Mouse (Mus musculus): ENCODE results near the gene Gm44579.

Gm44579 gene

DNA sequence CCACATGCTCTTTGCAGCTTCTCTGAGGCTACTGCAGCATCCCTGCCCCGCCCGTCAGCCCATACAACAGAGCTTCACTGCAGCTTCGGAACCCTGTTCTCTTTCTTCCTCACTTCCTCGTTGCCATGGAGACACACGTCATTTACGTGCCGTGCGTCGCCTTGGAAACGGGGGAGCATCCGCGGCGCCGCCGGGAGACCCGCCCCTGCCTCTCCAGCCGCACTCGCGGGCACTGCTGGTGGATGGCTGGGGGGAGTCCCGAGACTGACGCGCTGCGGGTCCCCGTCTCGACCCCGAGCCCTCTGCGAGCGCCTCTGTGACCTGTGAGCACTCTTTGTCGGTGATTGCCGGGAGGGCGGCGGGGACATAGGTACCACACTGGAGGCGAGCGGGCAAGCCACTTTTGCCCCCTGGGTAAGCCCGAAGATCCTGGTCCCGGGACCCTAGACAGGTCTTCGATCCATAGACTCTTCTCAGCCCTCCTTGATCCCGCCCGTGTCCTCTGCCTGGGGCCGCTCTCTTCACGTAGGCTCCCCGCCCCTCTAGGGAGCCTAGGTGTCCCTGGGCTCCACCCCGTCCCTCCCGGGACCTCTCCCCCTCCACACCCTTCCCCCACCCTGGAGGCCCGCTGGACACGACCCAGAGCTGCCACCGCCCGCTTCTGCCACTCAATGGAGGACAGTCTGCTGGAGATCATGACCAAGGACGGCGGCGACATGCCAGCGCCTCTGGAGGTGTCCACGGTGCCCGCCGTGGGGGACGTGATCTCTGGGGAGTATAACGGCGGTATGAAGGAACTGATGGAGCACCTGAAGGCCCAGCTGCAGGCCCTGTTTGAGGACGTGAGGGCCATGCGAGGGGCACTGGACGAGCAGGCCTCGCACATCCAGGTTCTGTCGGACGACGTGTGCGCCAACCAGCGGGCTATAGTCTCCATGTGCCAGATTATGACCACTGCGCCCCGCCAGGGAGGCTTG is 52.8 kb downstream of the Gm44579 start:
- peak; percentile 70 for DNase-seq (ENCODE audit: low spot score)

DNA sequence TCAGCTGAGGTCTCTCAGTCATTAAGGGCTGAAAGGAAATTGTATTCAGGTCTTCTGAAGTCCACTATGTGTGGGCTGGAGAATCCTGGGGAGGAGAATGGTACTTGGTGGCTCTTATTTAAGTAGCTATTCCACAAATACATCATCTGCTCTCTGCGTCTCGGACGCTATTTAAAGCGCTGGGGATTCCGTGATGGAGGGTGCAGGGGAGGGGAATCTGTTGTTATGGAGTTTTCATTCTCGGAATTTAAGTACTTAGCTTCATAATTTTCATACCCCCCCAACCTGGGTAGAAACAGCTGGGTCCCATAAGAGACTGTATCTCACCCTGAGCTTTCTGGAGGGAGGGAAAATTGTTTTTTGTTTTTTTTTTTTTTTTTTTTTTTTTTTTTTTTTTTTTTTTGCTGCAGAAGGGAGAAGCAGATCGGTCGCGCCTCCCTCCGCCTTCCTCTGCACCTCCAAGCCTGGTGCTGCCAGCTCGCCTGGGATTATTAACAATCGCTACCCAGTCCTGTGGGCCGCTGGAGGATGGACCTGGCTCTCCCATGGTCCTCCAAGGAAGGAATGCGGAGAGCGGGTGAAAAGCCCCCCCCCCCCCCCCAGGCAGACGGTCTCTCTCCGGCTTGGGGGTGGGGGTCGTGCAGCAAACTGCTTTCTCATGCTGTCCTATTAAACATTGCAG is 53.7 kb downstream of the Gm44579 start, which contains the start of gene Ccdc184:
Ccdc184 (plus strand) TSS at position 196 of the 682 bp plus-strand sequence.
- no peak for DNase-seq (ENCODE audit: low spot score)

DNA sequence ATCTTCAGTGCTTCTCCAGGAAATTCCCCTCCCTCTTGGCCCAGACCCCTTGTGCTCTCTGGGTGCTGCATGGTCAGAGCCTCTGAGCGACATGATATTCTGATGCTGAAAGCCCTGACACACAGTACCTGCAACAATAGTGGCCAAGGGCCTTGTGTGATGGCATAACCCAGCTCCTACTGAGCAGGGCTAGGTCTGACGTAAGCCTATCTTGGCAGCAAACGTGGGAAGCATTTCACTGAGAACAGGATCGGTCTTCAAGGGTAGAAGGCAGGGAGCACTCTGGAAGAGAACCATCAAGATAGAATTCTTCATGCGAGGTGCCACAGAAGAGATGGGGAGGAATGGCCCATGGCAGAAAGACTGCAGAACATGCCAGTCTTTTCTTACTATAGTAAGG is 55.3 kb downstream of the Gm44579 start, which contains the start of gene Asb8:
Asb8 (minus strand) TSS at position 101 of the 400 bp plus-strand sequence.
- DNase-seq (ENCODE audit: low spot score), result no peak

DNA sequence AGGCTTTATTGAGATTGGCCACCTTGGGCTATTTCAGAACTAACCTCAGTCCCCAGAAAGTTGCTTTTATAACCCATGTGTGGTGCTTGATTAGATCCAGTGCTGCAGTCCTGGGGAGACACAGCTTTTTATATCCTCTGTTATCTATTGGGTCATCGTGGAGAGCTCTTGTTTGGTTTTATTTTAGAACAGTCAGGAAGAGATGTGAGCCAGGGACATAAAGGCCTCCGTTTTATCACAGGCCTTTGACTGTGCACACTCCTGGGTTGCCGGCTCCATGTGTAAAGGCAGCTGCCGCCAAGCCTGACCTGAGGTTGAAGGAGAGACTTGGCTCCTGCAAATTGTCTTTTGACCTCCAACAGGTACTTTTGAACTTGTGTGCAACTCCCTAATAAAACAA is 58.2 kb downstream of the Gm44579 start:
- DNase-seq (ENCODE audit: low spot score), result no peak

DNA sequence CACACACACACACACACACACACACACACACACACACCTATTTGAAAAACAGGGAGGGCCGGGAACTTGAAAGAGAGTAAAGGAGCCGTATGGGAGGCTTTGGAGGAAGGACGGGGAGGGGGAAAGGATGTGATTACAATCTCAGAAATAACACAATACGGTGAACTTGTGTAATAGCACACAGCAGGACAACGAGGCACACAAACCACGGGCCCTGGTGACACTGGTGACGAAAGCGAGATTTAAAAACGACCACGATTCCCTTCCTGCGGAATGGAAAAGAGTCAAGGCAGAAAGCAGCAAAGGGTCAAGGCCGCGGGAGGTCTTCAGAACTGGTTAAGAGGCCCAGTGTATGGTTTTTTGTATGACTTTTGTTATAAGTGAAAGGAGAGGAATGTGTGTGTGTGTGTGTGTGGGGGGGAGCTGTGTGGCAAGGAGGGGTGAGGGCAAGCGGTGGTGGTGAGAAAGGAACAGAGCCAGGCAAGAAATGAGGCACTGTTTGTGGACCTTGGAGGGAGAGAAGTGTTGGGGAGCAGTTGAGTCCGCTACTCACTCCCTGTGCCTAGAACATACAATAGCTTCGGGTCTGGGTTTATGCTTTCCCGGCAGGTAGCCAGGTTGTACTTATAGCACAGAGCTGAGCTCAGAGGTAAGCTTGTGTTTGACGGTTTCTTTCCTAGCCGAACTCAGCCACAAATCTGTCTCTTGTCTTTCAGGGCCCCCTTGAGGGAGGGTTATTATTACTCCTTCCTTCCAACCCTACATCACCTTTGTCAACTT is 59.6 kb downstream of the Gm44579 start:
- DNase-seq (ENCODE audit: low spot score), result no peak

DNA sequence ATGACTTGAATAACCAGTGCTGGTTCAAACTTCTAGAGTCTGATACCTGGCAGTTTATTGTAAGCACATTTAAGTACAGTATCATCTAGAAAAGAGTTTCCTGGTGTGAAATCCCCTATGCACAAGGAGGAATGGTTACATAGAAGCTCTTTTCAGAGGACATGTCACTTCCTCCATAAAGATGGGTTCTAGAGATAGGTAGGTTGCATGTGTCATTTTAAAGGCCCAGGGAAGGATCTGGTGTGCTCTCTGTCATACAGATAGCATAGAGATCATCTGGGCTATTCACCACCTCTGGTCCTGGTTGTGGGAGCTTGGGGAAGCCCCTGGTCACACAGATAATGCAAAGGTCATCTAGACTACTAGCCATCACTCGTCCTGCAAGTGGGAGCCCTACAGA is 63.5 kb downstream of the Gm44579 start:
- no peak for DNase-seq (ENCODE audit: low spot score)

DNA sequence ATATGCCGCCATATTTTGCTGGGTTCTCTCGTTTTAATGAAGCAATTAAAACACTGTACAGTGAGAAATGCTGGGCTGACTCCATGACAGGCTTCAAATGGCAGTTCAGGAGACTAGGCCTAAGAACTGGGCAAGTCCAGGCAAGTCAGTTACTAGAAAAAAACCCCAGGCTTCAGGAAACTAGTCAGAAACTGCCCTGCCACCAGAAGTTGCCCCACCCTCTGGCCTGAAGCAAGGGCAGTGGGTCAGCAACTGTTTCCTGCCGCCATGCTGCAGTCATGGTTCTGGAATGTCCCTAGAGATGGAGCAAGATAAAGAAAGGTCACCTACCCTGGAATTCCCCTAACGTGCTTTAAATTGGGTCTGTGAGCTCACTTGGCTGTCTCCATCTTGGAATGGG is 64.8 kb downstream of the Gm44579 start:
- DNase-seq (ENCODE audit: low spot score), result peak; percentile 51

DNA sequence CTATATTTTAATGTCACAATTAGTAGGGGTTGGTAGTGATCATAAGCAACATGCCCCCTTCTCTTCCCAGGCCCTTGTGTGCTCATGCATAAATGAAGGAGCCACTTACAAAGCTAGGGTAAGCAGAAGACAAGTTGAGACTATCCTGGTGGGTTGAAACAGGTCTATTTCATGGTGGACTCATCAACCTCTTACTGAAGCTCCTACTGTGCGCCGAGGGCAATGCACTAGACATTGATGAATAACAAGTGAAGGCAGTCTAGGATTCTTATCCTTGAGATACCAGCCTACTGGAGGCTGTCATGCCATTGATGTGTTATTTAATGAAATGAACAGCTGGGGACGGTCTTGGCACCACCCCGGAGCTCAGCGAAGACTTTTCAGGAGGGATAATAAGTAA is 65.5 kb downstream of the Gm44579 start:
- DNase-seq (ENCODE audit: low spot score), result no peak

DNA sequence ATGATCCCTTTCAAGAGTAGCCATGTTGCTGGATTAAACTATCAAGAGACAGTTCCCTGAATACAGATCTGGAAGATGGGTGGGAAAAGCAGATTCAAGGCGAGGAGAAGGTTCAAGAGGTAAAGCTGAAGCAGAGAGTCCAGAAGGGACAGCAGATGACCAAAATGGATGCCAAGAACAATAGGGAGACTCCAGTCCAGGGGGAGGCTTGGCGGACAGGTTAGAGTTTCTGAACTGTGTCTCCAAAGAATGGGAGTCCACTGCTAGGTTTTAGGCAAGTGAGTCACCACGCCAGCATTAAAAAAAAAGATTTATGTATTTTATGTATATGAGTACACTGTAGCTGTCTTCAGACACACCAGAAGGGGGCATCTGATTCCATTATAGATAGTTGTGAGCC is 66.1 kb downstream of the Gm44579 start:
- DNase-seq (ENCODE audit: low spot score), result no peak

DNA sequence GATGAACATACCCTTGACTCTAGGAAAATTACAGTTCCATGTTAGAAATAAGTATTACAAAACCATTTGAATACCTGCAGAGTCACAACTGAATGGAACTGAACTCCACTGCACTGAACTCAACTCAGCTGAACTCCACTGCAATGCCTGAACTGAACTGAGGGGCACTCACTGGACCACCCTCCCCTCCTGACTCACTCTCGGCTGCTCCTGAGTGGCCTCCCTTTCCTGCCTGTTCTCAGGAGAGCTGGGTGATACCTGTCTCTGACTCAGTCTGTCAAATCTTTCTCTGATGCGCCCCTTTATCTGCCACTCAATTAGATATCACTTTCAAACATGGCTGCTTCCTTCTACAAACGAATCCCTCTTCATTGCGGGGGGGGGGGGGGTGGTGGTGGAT is 66.6 kb downstream of the Gm44579 start:
- DNase-seq (ENCODE audit: low spot score), result no peak

DNA sequence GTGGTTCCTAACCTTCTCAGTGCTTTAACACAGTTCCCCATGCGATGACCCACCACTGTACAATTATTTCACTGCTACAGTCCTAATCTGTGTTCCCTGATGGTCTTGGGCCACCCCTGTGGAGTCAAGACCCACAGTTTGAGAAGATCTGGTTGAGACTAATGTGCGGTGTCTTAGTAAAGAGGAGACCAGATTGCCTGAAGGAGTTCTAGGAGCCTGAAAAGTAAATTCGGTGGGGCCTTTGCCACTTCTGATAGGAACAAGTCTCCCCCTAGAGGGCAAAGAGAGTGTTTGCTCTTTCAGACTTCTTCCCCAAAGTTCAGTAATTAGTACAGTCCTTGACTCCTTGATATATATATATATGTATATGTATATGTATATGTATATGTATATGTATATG is 67.2 kb downstream of the Gm44579 start:
- peak; percentile 25 for DNase-seq (ENCODE audit: low spot score)

DNA sequence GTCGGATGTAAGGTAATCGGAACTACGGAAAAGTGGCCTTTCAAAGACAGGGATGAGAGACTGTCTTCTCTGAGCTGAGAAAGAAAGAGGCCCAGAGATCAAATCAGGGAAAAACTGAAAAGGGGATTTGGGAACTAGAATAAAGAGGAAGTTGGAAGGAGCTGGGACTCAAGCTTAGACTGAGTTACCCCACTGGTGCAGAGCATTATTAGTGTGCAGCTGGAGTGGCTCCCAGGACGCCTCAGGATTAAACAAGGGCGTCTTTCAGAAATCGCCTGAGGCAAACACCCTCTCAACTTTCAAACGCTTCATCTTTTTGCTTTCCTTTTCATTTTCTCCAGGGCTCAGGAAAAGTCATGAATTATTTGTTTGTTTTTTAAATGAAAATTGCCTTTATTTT is 67.9 kb downstream of the Gm44579 start:
- no peak for DNase-seq (ENCODE audit: low spot score)

DNA sequence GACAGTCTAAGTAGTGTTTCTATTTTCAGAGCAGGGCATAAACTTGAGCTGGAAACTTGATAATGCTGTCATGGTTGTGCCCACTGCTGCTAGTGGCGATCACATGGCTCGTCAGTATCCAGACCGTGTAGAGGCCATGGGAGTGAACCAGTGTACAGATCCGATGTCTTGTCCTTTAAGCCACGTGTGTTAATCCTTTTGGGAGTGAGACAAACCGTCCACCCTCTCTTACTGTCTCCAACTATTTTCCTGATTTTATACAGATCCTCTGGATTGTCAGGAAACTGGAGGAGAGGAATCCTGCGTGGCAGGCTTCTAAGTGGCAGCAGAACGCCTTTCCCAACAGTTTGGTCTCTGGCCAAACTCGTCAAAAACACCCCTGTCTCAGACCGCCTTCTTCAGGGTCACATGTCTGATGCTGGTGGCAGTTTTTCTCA is 71.6 kb downstream of the Gm44579 start:
- no peak for DNase-seq (ENCODE audit: low spot score)

DNA sequence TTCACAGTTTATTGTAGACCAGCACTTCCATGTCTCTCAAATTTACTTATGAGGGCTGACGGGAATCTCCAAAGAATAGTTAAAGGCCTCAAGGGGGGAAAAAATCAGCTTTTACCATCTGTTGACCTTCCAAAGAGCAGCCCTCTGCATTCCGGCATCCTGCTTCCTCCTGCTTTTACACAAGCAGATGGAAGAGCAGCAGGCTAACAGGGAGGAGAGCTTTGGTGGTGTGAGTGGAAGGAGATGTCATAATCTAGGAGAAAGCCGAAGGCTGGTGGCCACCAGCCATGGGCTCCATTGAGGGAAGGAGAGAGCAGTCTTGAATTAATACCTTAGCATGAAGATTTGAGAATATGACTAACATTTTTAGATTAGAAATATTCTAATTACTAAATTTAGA is 72.4 kb downstream of the Gm44579 start:
- DNase-seq (ENCODE audit: low spot score), result no peak

DNA sequence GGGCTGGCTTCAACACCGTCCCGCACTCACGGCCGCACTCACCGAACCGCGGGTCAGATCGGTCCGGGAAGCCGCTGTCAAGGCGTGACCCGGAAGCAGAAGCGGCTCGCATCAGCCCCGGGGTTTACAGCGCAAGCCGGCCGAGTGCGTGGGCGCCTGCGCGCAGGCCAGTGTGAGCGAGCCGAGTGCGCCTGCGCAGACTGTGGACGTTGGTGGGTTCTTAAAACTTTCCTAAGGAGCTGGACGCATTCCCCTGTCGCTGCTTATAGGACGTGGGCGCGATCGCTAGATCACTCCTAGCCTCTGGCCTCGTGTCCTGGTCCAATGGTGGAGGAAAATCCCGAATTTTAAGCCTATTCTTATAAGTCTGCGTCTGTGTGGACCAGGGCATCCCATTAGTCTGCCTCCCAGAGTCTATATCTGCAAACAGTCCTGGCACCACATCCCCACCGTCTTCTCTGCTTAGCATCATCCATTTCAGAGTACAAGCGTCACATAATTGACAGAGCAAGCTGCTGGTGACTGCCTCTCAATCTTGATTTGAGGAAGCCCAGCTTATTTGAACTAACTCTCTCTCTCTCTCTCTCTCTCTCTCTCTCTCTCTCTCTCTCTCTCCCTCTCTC is 75.1 kb downstream of the Gm44579 start:
- peak; percentile 93 for DNase-seq (ENCODE audit: low spot score)

DNA sequence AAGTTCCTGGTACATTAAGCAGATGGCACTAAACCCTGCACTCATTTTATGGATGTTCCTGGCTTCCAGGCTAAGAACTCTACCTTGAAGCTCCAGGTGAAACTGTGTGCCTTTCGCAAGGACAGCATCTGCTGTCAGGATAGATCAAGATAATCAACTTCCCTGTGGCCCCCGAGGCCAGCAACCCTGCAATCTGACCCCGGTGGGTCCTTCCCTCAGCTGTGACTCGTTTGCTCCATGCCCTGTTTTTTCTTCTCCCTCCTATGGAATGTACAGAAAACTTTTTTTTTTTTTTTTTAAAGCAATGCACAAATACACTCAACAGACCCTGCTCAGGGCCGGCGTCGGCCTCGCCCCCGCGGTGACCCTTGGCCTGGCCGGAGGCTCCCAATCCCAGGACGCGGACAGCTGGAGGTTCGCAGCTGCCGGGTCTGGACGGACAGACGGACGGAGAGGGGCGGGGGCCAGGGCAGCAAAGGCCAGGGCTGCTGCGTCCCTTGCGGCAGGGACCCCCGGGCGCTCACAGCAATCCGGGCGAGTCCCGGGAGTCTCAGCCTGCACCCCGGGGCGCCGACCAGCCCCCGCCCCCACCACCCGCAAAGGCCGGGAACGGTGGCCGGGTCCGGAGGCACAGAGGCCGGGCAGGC is 75.8 kb downstream of the Gm44579 start:
- DNase-seq (ENCODE audit: low spot score), result peak; percentile 77

DNA sequence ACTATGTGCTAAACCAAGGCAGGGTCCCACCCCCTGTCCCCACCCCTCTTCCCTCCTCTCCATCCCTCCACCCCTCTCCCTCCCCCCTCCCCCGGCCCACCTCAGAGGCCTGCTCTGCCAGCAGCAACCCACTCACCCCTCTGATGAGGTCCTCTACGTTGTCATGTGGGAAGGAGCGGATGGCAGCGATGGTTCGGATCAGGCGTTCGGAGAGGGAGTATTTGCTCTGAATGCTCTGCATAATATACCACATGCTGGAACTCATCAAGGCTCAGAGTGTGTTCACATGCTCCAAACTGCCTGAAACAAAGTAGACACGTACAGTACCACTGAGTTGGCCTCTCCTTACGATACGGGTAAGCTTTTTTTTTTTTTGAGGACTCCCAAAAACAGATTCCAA is 78.3 kb downstream of the Gm44579 start:
- no peak for DNase-seq (ENCODE audit: low spot score)

DNA sequence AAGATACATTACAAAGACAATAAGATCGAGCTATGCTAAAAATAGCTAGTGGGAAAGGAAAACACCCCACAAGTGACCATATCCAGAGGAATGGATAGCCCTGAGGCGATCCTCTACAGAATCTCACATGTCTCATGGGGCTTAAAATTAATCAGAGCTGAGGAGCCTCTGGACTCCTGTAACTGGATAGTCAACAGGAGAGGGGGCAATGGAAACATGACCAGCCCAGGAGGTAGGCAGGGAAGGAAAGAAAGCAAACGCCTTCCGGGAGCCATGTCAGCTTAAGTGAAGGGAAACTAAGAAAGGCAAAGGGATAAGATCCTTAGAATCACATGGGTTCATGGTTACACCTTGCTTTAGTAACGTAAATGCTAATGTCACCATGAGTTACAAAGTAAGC is 80.0 kb downstream of the Gm44579 start:
- no peak for DNase-seq (ENCODE audit: low spot score)

DNA sequence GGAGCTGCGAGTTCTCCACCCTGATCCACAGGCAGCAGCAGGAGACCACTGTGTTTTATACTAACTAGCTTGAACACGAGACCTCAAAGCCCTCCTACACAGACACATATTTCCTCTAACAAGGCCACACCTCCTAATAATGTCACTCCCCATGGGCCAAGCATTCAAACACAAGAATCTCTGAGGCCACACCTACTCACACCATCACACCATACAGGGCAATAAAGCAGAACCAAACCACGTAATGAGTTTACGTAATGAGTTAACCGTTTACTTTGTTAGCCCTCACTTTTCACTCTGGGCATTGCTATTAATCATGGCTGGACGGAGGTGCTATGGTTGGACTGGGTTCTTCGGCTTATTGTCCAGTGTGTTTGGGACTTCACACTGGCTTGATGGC is 81.0 kb downstream of the Gm44579 start:
- no peak for DNase-seq (ENCODE audit: low spot score)

DNA sequence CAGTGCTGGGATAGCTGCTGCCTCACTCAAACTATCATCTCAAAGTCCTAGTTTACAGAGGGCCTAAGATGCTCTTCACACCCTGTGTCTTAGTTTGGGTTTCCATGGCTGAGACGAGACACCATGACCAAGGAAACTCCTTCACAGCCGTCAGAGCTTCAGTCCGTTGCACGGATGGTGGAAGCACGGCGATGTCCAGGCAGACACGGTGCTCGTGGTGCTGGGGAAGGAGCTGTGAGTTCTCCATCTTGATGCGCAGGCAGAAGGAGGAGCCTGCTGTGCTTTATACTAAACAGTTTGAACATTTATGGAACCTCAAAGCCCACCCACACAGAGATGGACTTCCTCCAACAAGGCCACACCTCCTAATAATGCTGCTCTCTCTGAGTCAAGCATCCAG is 83.9 kb downstream of the Gm44579 start:
- DNase-seq (ENCODE audit: low spot score), result no peak
